Mouse (Mus musculus): ENCODE data around the gene Mettl1.
A peak's percentile ranks its signal among the peaks of the same experiment; 100 is the strongest.

DNA sequence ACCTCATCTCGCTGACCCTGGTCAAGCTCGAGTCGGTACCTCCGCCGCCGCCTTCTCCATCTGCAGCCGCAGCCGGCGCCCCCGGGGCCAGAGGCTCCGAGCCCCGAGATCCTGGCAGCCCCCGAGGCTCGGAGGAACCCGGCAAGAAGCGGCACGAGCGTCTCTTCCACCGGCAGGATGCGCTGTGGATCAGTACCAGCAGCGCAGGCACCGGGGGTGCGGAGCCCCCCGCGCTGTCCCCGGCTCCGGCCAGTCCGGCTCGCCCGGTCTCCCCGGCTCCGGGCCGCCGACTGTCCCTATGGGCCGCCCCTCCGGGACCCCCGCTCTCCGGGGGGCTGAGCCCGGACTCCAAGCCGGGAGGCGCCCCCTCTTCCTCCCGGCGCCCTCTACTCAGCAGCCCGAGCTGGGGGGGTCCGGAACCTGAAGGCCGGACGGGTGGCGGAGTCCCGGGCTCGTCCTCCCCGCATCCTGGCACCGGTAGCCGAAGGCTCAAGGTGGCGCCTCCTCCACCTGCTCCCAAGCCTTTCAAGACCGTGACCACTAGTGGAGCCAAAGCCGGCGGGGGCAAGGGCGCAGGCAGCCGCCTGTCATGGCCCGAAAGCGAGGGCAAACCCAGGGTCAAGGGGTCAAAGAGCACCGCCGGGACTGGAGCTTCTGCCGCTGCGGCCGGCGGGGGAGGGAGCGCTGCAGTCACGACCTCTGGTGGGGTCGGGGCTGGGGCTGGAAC lies 38.6 kb downstream of the Mettl1 start:
- TF ChIP-seq CTCF (IDR thresholded peaks at IDR 0.05; ENCODE audit: borderline replicate concordance, insufficient read depth, low read length): 0 out of 2 replicates have a peak, but pooled peaks have one; percentile 16
- no peak for TF ChIP-seq POLR2A (IDR thresholded peaks at IDR 0.05; ENCODE audit: low read depth, low read length)

Measured in embryonic fibroblast, embryonic 13.5 days (primary cell).